Mouse (Mus musculus): ENCODE measurements around the gene Slc44a5. TPM values are rescaled to one million over a fixed set of nuclear protein-coding genes. Genes with fewer than 3 reads are reported as not detected.

Slc44a5 gene
- total and polyA plus RNA-seq, 3 experiments = 0.14 to 0.25 TPM; not detected in 1

DNA sequence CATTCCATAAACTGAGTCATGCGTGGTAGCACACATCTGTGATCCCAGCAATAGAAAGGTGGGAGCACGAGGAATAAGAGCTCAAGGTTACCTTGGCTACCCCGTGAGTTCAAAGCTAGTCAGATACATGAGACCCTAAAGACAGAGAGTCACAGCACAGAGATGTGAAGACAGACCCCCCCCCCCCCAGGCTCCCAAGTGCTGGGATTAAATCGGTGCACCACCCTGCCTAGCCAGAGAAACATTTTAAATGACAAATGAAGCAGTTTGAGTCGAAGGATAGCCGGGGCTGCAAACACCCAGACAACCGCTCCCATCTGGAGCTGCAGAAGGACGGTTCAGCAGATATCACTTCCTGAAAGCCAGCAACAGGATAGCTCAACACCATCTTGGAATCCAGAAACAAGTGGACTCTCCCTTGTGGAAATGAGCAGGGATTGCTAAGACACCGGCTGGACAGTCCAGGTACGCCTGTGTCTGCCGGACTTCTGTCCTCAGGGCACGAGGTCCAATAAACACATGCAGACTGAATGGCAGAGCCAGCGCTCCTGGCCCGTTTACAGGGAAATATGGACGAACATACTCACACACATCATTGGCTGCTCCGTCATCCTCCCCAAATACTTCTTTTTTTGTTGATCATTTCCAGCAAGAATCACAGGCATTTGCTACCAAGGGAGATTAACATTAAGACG lies 36.0 kb upstream of the Slc44a5 start:
- no peaks in the 10 kb centered on the region for H3K79me2 ChIP-seq (replicated peaks; ENCODE audit: control insufficient read depth, insufficient read depth, low read length)
- 86% methylated on average over 17 of the region's 17 CpGs for WGBS
- no peak overlapping the region; the same call in 1 of the 2 replicates for H3K27ac ChIP-seq
- no peaks in the 10 kb centered on the region for H3K27me3 ChIP-seq (ENCODE audit: control insufficient read depth, insufficient read depth, low read length)
- DNase-seq = no peak
- H3K9ac ChIP-seq (ENCODE audit: low read depth, low read length) = no peak overlapping the region
- H3K36me3 ChIP-seq (ENCODE audit: control insufficient read depth, insufficient read depth, low read length) = peaks cover 19% of the 10 kb centered on the region
- H3K4me1 ChIP-seq (ENCODE audit: control insufficient read depth, insufficient read depth, low read length) = peaks cover 1% of the 10 kb centered on the region; the same call in 1 of the 2 replicates
- no peak overlapping the region for H3K4me3 ChIP-seq
- intact Hi-C loops (cut with DNase I) = no loop called here
- TF ChIP-seq CTCF (IDR thresholded peaks at IDR 0.05) = no peak
- no peak for TF ChIP-seq POLR2A (IDR thresholded peaks at IDR 0.05; ENCODE audit: insufficient read depth, low read depth, low read length)
- TF ChIP-seq EP300 (IDR thresholded peaks at IDR 0.05; ENCODE audit: insufficient read depth, low read depth, low read length) = no peak

DNA sequence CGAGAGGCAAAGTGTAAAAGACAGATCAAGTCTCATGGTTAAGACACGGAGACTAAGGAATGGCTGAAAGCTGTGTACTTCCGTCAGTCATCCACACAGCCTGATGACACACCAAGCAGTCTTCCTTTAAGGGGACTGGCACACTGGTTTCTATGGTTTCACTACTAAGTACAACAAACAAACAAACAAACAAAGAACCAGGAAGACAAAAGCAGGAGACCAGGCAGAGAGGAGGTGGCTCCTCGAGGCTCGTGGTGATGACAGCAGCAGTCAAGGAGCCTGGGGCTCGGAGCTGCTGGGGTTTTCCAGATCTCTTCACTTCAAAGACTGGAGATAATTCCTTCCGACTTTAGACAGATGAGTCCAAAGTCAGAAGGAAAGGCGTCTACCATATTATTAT lies 33.2 kb upstream of the Slc44a5 start:
- H3K4me3 ChIP-seq = no peak overlapping the region
- DNase-seq = no peak
- intact Hi-C loops (cut with DNase I) = no loop called here
- no peak for TF ChIP-seq EP300 (IDR thresholded peaks at IDR 0.05; ENCODE audit: insufficient read depth, low read depth, low read length)
- WGBS = 63% methylated on average over 8 of the region's 8 CpGs
- no peak overlapping the region for H3K27ac ChIP-seq
- no peaks in the 10 kb centered on the region for H3K27me3 ChIP-seq (ENCODE audit: control insufficient read depth, insufficient read depth, low read length)
- no peak overlapping the region for H3K9ac ChIP-seq (ENCODE audit: low read depth, low read length)
- H3K4me1 ChIP-seq (ENCODE audit: control insufficient read depth, insufficient read depth, low read length) = peaks cover 4% of the 10 kb centered on the region
- peaks cover 13% of the 10 kb centered on the region for H3K36me3 ChIP-seq (ENCODE audit: control insufficient read depth, insufficient read depth, low read length)
- H3K79me2 ChIP-seq (replicated peaks; ENCODE audit: control insufficient read depth, insufficient read depth, low read length) = no peaks in the 10 kb centered on the region; the same call in 1 of the 2 replicates

DNA sequence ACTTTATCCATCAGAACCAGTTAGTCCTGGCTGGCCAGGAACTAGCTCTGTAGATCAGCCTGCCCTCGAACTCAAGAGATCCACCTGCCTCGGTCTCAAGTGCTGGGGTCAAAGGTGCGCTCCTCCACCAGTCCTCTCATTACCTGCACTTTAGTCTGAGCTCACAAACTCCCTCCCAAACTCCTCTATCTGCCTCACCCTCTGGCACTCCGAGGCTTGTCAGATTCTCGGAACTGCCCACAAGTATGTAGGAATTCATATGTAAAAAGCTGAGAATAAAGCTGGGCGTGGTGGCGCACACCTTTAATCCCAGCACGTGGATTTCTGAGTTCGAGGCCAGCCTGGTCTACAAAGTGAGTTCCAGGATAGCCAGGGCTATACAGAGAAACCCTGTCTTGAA lies 32.8 kb upstream of the Slc44a5 start:
- intact Hi-C loops (cut with DNase I) = no loop called here
- H3K79me2 ChIP-seq (replicated peaks; ENCODE audit: control insufficient read depth, insufficient read depth, low read length) = no peaks in the 10 kb centered on the region; the same call in 1 of the 2 replicates
- no peaks in the 10 kb centered on the region for H3K27me3 ChIP-seq (ENCODE audit: control insufficient read depth, insufficient read depth, low read length)
- H3K9ac ChIP-seq (ENCODE audit: low read depth, low read length) = no peak overlapping the region
- H3K27ac ChIP-seq = no peak overlapping the region
- no peak for DNase-seq
- peaks cover 13% of the 10 kb centered on the region for H3K36me3 ChIP-seq (ENCODE audit: control insufficient read depth, insufficient read depth, low read length)
- H3K4me1 ChIP-seq (ENCODE audit: control insufficient read depth, insufficient read depth, low read length) = peaks cover 5% of the 10 kb centered on the region
- no peak for TF ChIP-seq CTCF (IDR thresholded peaks at IDR 0.05)
- no peak for TF ChIP-seq EP300 (IDR thresholded peaks at IDR 0.05; ENCODE audit: insufficient read depth, low read depth, low read length)
- no peak for TF ChIP-seq POLR2A (IDR thresholded peaks at IDR 0.05; ENCODE audit: insufficient read depth, low read depth, low read length)
- no peak overlapping the region for H3K4me3 ChIP-seq
- WGBS = 86% methylated on average over 9 of the region's 9 CpGs

GRCm38 (mm10) chr3:153941613-153942012 lies 31.6 kb upstream of the Slc44a5 start:
- TF ChIP-seq CTCF (IDR thresholded peaks at IDR 0.05) (no peak), EP300 (IDR thresholded peaks at IDR 0.05; ENCODE audit: insufficient read depth, low read depth, low read length) (no peak), POLR2A (IDR thresholded peaks at IDR 0.05; ENCODE audit: insufficient read depth, low read depth, low read length) (no peak)
- peaks cover 10% of the 10 kb centered on the region for H3K36me3 ChIP-seq (ENCODE audit: control insufficient read depth, insufficient read depth, low read length)
- H3K79me2 ChIP-seq (replicated peaks; ENCODE audit: control insufficient read depth, insufficient read depth, low read length) = no peaks in the 10 kb centered on the region; the same call in 1 of the 2 replicates
- intact Hi-C loops (cut with DNase I) = no loop called here
- peak overlapping the region; percentile 94 for H3K27ac ChIP-seq
- peak overlapping the region; percentile 8; the same call in 1 of the 2 replicates for H3K4me3 ChIP-seq
- DNase-seq = peak; percentile 31 to 48
- 71% methylated on average over 13 of the region's 13 CpGs for WGBS
- H3K9ac ChIP-seq (ENCODE audit: low read depth, low read length) = no peak overlapping the region
- H3K27me3 ChIP-seq (ENCODE audit: control insufficient read depth, insufficient read depth, low read length) = no peaks in the 10 kb centered on the region
- peaks cover 5% of the 10 kb centered on the region for H3K4me1 ChIP-seq (ENCODE audit: control insufficient read depth, insufficient read depth, low read length)

DNA sequence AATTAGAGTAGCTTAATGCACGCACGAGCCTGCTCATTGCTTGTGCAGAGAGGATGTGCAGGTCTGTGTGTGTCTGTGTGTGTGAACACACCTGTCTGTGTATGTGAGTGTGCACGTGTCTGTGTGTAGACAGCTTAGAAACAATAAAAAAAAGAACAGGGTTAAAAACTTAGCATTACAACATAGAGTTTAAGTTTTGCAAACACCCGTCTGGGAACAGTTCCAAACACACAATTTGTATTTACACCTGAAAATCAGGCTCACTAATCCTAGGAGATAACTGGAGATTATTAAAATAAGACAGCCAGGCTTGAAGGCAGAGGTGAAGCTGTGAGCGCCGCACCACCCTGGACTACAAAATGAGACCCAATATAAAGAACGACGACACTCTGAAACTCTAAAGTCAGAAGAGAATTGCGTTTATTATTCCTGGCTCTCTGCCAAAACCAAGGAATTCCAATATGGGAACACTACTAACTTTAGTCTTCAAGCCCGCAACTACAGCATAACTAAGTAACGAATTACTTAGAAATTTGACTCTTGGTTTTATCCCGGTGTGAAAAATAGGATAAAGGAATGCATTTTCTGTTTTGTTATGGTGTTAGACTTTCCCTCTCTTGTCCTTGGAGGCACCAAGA lies 30.1 kb upstream of the Slc44a5 start:
- Histone ChIP-seq H3K9ac (ENCODE audit: low read depth, low read length) (peak overlapping the region; percentile 33; the same call in 1 of the 2 replicates), H3K27ac (peak overlapping the region; percentile 94), H3K4me3 (peak overlapping the region; percentile 84), H3K36me3 (ENCODE audit: control insufficient read depth, insufficient read depth, low read length) (peaks cover 10% of the 10 kb centered on the region), H3K27me3 (ENCODE audit: control insufficient read depth, insufficient read depth, low read length) (no peaks in the 10 kb centered on the region), H3K4me1 (ENCODE audit: control insufficient read depth, insufficient read depth, low read length) (peaks cover 5% of the 10 kb centered on the region), H3K79me2 (replicated peaks; ENCODE audit: control insufficient read depth, insufficient read depth, low read length) (no peaks in the 10 kb centered on the region; the same call in 1 of the 2 replicates)
- intact Hi-C loops (cut with DNase I) = no loop called here
- DNase-seq = no peak
- 18% methylated on average over 12 of the region's 12 CpGs for WGBS
- TF ChIP-seq CTCF (IDR thresholded peaks at IDR 0.05) = no peak
- no peak for TF ChIP-seq EP300 (IDR thresholded peaks at IDR 0.05; ENCODE audit: insufficient read depth, low read depth, low read length)
- TF ChIP-seq POLR2A (IDR thresholded peaks at IDR 0.05; ENCODE audit: insufficient read depth, low read depth, low read length) = no peak

- no peak for DNase-seq
- Histone ChIP-seq H3K27ac (peak overlapping the region; percentile 94), H3K79me2 (replicated peaks; ENCODE audit: control insufficient read depth, insufficient read depth, low read length) (no peaks in the 10 kb centered on the region; the same call in 1 of the 2 replicates), H3K9ac (ENCODE audit: low read depth, low read length) (peak overlapping the region; percentile 78), H3K36me3 (ENCODE audit: control insufficient read depth, insufficient read depth, low read length) (peaks cover 10% of the 10 kb centered on the region), H3K4me3 (peak overlapping the region; percentile 84), H3K4me1 (ENCODE audit: control insufficient read depth, insufficient read depth, low read length) (peaks cover 5% of the 10 kb centered on the region), H3K27me3 (ENCODE audit: control insufficient read depth, insufficient read depth, low read length) (no peaks in the 10 kb centered on the region)
- no peak for TF ChIP-seq POLR2A (IDR thresholded peaks at IDR 0.05; ENCODE audit: insufficient read depth, low read depth, low read length)
- TF ChIP-seq EP300 (IDR thresholded peaks at IDR 0.05; ENCODE audit: insufficient read depth, low read depth, low read length) = no peak
- no peak for TF ChIP-seq CTCF (IDR thresholded peaks at IDR 0.05)
- WGBS = under 1% methylated on average over 19 of the region's 19 CpGs
- intact Hi-C loops (cut with DNase I) = loop anchor here (1.0 kb wide), 1 partner anchor 31 kb away; the partner anchor contains the start of gene Rabggtb
These were observed 29.3 kb upstream of the Slc44a5 start for GRCm38 (mm10) chr3:153943901-153944334.
